Mouse (Mus musculus) G1E (cell line): ENCODE data around the gene Ppib. TPM values are rescaled to one million over a fixed set of nuclear protein-coding genes. Genes with fewer than 3 reads are reported as not detected.

Experiments used
- ATAC-seq: 2 replicates; pipeline ENCODE4 v1.8.0; 2016; ENCODE audit warnings: mild to moderate bottlenecking; ENCODE audit not compliant: insufficient number of reproducible peaks, poor library complexity, low FRiP score, severe bottlenecking; ENCODE audit errors: extremely low read depth
- DNase-seq: peaks from one replicate; pipeline ENCODE4 v3.0.0; 2012; ENCODE audit warnings: low spot score
- H3K27me3 ChIP-seq: 2 replicates; pipeline ENCODE4 v1.6.1; 2012; ENCODE audit warnings: mild to moderate bottlenecking, low read length, inconsistent platforms; ENCODE audit not compliant: insufficient read depth
- H3K36me3 ChIP-seq: replicated peaks from 2 replicates; pipeline ENCODE3; 2012; ENCODE audit warnings: mild to moderate bottlenecking, inconsistent platforms
- H3K4me1 ChIP-seq: 2 replicates; pipeline ENCODE4 v1.6.1; 2012; ENCODE audit warnings: low read depth, low read length, inconsistent platforms, mixed read lengths; ENCODE audit not compliant: insufficient read depth
- H3K4me3 ChIP-seq: 2 replicates; pipeline ENCODE4 v1.5.1; 2012; ENCODE audit warnings: low read depth, mild to moderate bottlenecking, inconsistent platforms, low read length, moderate library complexity, mixed read lengths
- H3K9me3 ChIP-seq: replicated peaks from 2 replicates; pipeline ENCODE4 v1.6.1; 2012; ENCODE audit warnings: inconsistent platforms
- CTCF ChIP-seq: IDR thresholded peaks from 2 replicates; pipeline ENCODE4 v1.5.1; 2012; ENCODE audit warnings: low read depth, low read length, inconsistent platforms, mixed read lengths
- GATA1 ChIP-seq: IDR thresholded peaks from 2 replicates; pipeline ENCODE4 v1.6.1; 2012; ENCODE audit warnings: borderline replicate concordance, low read length, inconsistent platforms, mixed read lengths
- GATA2 ChIP-seq: IDR thresholded peaks from 2 replicates; pipeline ENCODE4 v1.6.1; 2012; ENCODE audit warnings: low read depth, low read length, inconsistent platforms, borderline replicate concordance
- POLR2AphosphoS5 ChIP-seq: IDR thresholded peaks from 2 replicates; pipeline ENCODE4 v1.6.1; 2012; ENCODE audit warnings: low read depth, low read length, inconsistent platforms; ENCODE audit not compliant: insufficient replicate concordance
- TAL1 ChIP-seq: conservative IDR thresholded peaks from 2 replicates; pipeline ENCODE4 v1.6.1; 2012; ENCODE audit warnings: low read depth, low read length, inconsistent platforms, mixed read lengths
- polyA plus RNA-seq: library from polyadenylated mRNA; stranded (reverse); fragments of >175 nt; gene quantifications from 2 replicates; pipeline ENCODE4 v1.2.3, GENCODE M21; 2012
- total RNA-seq, 2 experiments: library from RNA; stranded (forward) in 1 of 2; stranded (reverse) in 1 of 2; fragments of 200-1000 nt in 1 of 2; fragments of >200 nt in 1 of 2; fragmentation: Nextera tagmentation in 1 of 2; gene quantifications; 2 replicates each; pipeline ENCODE4 v1.2.3; 2014 to 2017

Ppib gene
- total and polyA plus RNA-seq, 3 experiments: 112 to 400 (median 293) TPM

DNA sequence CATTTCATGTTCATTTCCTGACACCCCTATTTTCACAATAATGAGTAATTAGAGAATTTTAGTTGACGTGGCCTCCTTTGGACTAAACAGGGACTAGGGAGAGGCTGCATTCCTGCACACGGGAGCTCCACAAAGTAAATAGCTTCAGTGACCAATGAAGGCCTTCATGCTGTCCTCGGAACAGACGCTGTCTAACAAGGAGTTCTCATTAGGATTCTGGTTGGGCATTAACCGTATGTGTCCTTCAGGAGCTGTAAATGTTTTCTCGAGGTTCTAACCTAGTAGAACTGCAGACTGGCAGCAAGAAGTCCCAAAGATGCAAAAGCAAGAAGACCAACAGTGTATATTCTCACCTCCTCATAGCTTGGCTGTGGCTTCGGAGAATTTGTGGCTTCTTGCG lies 45.1 kb downstream of the Ppib start:
- DNase-seq (no peak), ATAC-seq (no peak)
- Histone ChIP-seq H3K9me3 (no peaks in the 10 kb centered on the region), H3K4me3 (no peak overlapping the region), H3K4me1 (peaks cover 20% of the 10 kb centered on the region), H3K27me3 (no peaks in the 10 kb centered on the region), H3K36me3 (peaks cover 95% of the 10 kb centered on the region)
- TF ChIP-seq CTCF: no peak
- no peak for TF ChIP-seq TAL1
- TF ChIP-seq POLR2AphosphoS5: no peak
- no peak for TF ChIP-seq GATA2
- no peak for TF ChIP-seq GATA1

DNA sequence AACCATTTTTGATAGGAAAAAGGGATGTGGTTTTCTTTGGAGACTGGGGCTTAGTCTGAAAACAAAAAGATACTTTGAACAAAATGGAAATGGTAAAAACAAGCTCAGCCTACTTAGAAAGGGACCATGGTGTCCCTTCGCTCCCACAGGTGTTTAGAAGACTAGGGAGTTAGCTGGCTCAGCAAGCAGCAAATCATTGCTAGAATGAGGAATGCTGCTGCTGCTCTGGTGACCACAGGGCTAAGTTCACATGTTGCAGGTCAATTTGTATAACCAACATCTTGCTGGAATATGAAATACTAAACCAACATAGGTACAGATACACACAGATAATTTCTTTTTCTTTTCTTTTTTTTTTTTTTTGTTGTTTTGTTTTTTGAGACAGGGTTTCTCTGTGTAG lies 49.6 kb downstream of the Ppib start:
- DNase-seq (no peak), ATAC-seq (no peak)
- Histone ChIP-seq H3K4me3 (no peak overlapping the region), H3K27me3 (no peaks in the 10 kb centered on the region), H3K36me3 (peaks cover 89% of the 10 kb centered on the region), H3K4me1 (peaks cover 14% of the 10 kb centered on the region), H3K9me3 (no peaks in the 10 kb centered on the region)
- TF ChIP-seq CTCF (no peak), GATA2 (no peak), TAL1 (no peak), POLR2AphosphoS5 (no peak), GATA1 (no peak)

DNA sequence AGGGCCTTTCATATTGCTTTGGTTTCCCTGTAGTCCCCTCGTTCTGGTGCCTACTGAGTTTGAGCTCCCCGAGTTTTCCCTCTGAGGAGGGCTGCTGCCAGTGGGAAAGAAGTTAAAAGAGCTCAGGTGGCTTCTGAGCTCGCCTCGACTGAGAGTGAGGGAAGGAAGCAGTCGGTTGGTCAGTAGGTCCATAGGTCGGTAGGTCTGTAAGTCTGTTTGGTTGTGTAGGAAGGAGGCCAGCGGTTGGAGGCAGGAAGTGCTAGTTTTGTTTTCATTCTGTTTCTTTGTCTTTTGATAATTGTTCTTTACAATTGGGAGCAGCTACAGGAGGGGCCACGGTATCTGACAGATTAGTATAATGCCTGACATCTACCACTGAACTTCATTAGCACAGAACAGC lies 50.1 kb downstream of the Ppib start:
- DNase-seq (no peak), ATAC-seq (no peak)
- TF ChIP-seq GATA2 (no peak), CTCF (no peak), POLR2AphosphoS5 (no peak), GATA1 (no peak), TAL1 (no peak)
- Histone ChIP-seq H3K36me3 (peaks cover 89% of the 10 kb centered on the region), H3K4me1 (peaks cover 11% of the 10 kb centered on the region), H3K9me3 (no peaks in the 10 kb centered on the region), H3K4me3 (no peak overlapping the region), H3K27me3 (no peaks in the 10 kb centered on the region)

DNA sequence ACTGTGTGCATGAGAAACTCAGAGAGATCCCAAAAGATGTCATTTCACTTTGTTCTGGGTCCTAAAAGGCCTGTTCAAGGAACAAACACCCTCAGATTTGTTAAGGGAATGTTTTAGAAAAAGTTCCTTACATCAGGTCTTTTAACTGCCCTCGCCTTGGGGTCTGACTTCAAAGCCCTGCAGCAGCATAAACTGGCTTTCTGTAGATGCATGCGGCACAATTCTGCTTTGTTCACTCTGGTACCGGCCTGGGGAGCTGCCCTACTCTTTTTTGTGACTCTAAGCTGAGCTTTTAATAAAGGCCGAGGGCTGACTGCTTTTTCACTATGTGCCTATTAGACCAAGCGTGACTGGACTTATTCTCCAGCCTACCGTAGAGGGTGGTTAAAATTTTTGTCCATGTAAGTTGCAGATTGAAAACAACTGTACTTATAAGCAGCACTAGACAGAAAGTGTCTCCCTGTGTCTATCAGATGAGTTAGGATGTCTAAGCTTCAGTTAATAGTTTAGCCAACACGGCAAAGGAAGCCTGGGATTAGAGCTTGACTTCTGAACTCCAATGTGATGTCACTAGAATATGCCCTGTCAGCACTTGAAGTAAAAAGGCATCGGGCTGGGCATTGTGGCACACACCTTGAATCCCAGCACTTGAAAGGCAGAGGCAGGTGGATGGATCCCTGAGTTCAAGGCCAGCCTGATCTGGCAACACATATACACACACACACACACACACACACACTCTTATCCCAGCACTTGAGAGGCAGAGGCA lies 50.8 kb downstream of the Ppib start:
- peaks cover 88% of the 10 kb centered on the region for H3K36me3 ChIP-seq
- H3K9me3 ChIP-seq: no peaks in the 10 kb centered on the region
- ATAC-seq (no peak), DNase-seq (no peak)
- H3K4me1 ChIP-seq: peaks cover 7% of the 10 kb centered on the region
- H3K27me3 ChIP-seq: no peaks in the 10 kb centered on the region
- H3K4me3 ChIP-seq: no peak overlapping the region
- TF ChIP-seq POLR2AphosphoS5 (no peak), GATA1 (no peak), GATA2 (no peak), TAL1 (no peak), CTCF (no peak)

DNA sequence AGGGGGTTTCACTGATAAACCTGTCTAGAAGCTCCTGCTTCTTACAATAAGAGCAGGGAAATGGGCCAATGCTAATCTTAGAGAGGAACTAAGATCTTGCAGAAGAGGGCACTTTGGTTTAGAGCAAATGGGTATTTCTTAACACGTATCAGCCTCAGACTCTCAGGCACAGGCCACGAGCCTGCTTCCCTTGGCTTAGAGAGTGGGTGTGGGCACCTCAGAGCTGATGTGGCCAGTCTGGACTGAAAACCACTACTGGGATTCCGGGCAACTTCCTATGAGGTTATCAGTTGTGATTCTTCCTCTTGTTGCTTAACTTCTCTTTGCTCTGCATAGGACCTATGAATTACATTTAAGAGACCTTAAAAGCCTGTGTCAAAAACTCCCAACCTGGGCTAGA lies 54.3 kb downstream of the Ppib start:
- TF ChIP-seq TAL1 (no peak), GATA2 (no peak), GATA1 (no peak), CTCF (no peak), POLR2AphosphoS5 (no peak)
- ATAC-seq: no peak
- peaks cover 84% of the 10 kb centered on the region for H3K36me3 ChIP-seq
- H3K4me1 ChIP-seq: peaks cover 26% of the 10 kb centered on the region
- no peak for DNase-seq
- no peaks in the 10 kb centered on the region for H3K27me3 ChIP-seq
- H3K9me3 ChIP-seq: no peaks in the 10 kb centered on the region
- no peak overlapping the region for H3K4me3 ChIP-seq

Other genes starting within 250 kb of the Ppib start
- gene Zfp609, start 232.7 kb upstream of the Ppib start, total RNA-seq (2014; fragmentation: Nextera tagmentation): 60.3 and 69.2 TPM in 2 replicates
- gene Zfp609, start 232.7 kb upstream of the Ppib start, total RNA-seq (2017): 2.6 and 4.0 TPM in 2 replicates
- gene Zfp609, start 232.7 kb upstream of the Ppib start, polyA plus RNA-seq: 62.3 and 83.9 TPM in 2 replicates
- gene Pclaf, start 170.0 kb upstream of the Ppib start, total RNA-seq (2014; fragmentation: Nextera tagmentation): 28.9 and 39.3 TPM in 2 replicates
- 95.3 and 99.4 TPM in 2 replicates for gene Pclaf, start 170.0 kb upstream of the Ppib start, total RNA-seq (2017)
- gene Pclaf, start 170.0 kb upstream of the Ppib start, polyA plus RNA-seq: 1.3 and 2.4 TPM in 2 replicates
- 31.9 and 40.5 TPM in 2 replicates for gene Trip4, start 151.4 kb upstream of the Ppib start, total RNA-seq (2014; fragmentation: Nextera tagmentation)
- 24.4 and 24.7 TPM in 2 replicates for gene Trip4, start 151.4 kb upstream of the Ppib start, total RNA-seq (2017)
- gene Trip4, start 151.4 kb upstream of the Ppib start, polyA plus RNA-seq: 2.6 and 5.2 TPM in 2 replicates
- 63.9 and 81.9 TPM in 2 replicates for gene Csnk1g1, start 151.3 kb upstream of the Ppib start, total RNA-seq (2014; fragmentation: Nextera tagmentation)
- gene Csnk1g1, start 151.3 kb upstream of the Ppib start, total RNA-seq (2017): 25.4 and 34.1 TPM in 2 replicates
- 8.7 and 9.5 TPM in 2 replicates for gene Csnk1g1, start 151.3 kb upstream of the Ppib start, polyA plus RNA-seq
- 15.0 TPM in 1 of 2 replicates, not detected in the other for gene Snx22, start 9.5 kb downstream of the Ppib start, total RNA-seq (2014; fragmentation: Nextera tagmentation)
- 0.41 and 0.49 TPM in 2 replicates for gene Snx22, start 9.5 kb downstream of the Ppib start, total RNA-seq (2017)
- gene Snx22, start 9.5 kb downstream of the Ppib start, polyA plus RNA-seq: not detected in 2 replicates
- gene Snx1, start 66.4 kb downstream of the Ppib start, total RNA-seq (2014; fragmentation: Nextera tagmentation): 71.3 and 81.1 TPM in 2 replicates
- gene Snx1, start 66.4 kb downstream of the Ppib start, total RNA-seq (2017): 230 and 242 TPM in 2 replicates
- gene Snx1, start 66.4 kb downstream of the Ppib start, polyA plus RNA-seq: 227 and 276 TPM in 2 replicates
- gene Ciao2a, start 66.4 kb downstream of the Ppib start, total RNA-seq (2014; fragmentation: Nextera tagmentation): 176 and 189 TPM in 2 replicates
- 258 and 270 TPM in 2 replicates for gene Ciao2a, start 66.4 kb downstream of the Ppib start, total RNA-seq (2017)
- 15.9 and 30.0 TPM in 2 replicates for gene Ciao2a, start 66.4 kb downstream of the Ppib start, polyA plus RNA-seq
- gene Dapk2, start 98.0 kb downstream of the Ppib start, total RNA-seq (2014; fragmentation: Nextera tagmentation): 7.5 and 9.7 TPM in 2 replicates
- gene Dapk2, start 98.0 kb downstream of the Ppib start, total RNA-seq (2017): 24.4 TPM in 2 replicates
- gene Dapk2, start 98.0 kb downstream of the Ppib start, polyA plus RNA-seq: 9.8 and 10.3 TPM in 2 replicates